Mouse (Mus musculus) heart, adult 2 months (tissue): Measurements from ENCODE around the gene Phospho1. TPM values are rescaled to one million over a fixed set of nuclear protein-coding genes. Genes with fewer than 3 reads are reported as not detected.

Source experiments
- DNase-seq, 2 experiments: peaks; one replicate each; pipeline ENCODE4 v3.0.0; 2021
- H3K27ac ChIP-seq: fragments of 200-600 bp; 2 replicates; pipeline ENCODE4 v1.8.1; 2022
- H3K27me3 ChIP-seq: fragments of 200-500 bp; 2 replicates; pipeline ENCODE4 v1.6.1; 2012; ENCODE audit warnings: mild to moderate bottlenecking, low read length, inconsistent platforms, mixed read lengths; ENCODE audit not compliant: control insufficient read depth, insufficient read depth
- H3K36me3 ChIP-seq: fragments of 200-500 bp; 2 replicates; pipeline ENCODE4 v1.6.1; 2012; ENCODE audit warnings: low read length, inconsistent platforms; ENCODE audit not compliant: control insufficient read depth, insufficient read depth
- H3K4me1 ChIP-seq: fragments of 200-500 bp; 2 replicates; pipeline ENCODE4 v1.6.1; 2011; ENCODE audit warnings: low read length; ENCODE audit not compliant: control insufficient read depth, insufficient read depth
- H3K4me3 ChIP-seq: fragments of 200-600 bp; 2 replicates; pipeline ENCODE4 v1.8.1; 2022
- H3K79me2 ChIP-seq: fragments of 200-500 bp; replicated peaks from 2 replicates; pipeline ENCODE4 v1.6.1; 2012; ENCODE audit warnings: mild to moderate bottlenecking, inconsistent platforms, low read length, moderate library complexity, mixed read lengths; ENCODE audit not compliant: control insufficient read depth, insufficient read depth
- H3K9ac ChIP-seq: fragments of 200-500 bp; 2 replicates; pipeline ENCODE4 v1.6.1; 2012; ENCODE audit warnings: low read depth, mild to moderate bottlenecking, control low read depth, inconsistent platforms, low read length, mixed read lengths
- CTCF ChIP-seq: fragments of 200-600 bp; IDR thresholded peaks from 2 replicates; pipeline ENCODE4 v1.8.1; 2022; ENCODE audit warnings: antibody characterized with exemption, mild to moderate bottlenecking, moderate library complexity
- EP300 ChIP-seq: fragments of 200-500 bp; IDR thresholded peaks from 2 replicates; pipeline ENCODE4 v1.6.1; 2011; ENCODE audit warnings: low read depth, low read length, control low read depth; ENCODE audit not compliant: insufficient read depth
- POLR2A ChIP-seq: fragments of 200-500 bp; IDR thresholded peaks from 2 replicates; pipeline ENCODE4 v1.6.1; 2011; ENCODE audit warnings: mild to moderate bottlenecking, low read depth, low read length, control low read depth; ENCODE audit not compliant: insufficient read depth
- WGBS: fragments of 180-500 bp; shearing (Covaris S2); methylation state at CpG from one replicate; pipeline ENCODE4 v1.1.7; 2018; 5-methylcytosine and 5-hydroxymethylcytosine counted together
- intact Hi-C: fragments of 180-260 bp; cut with DNase I; formaldehyde crosslinking; loops from one replicate; pipeline ENCODE4 v1.15.1; 2025
- polyA plus RNA-seq: library from polyadenylated mRNA; depleted of rRNA; stranded (reverse); fragments of >200 nt; gene quantifications from 2 replicates; pipeline ENCODE4 v1.2.3, GENCODE M21; 2012
- total RNA-seq, 2 experiments: library from RNA; stranded (reverse); gene quantifications; 2 replicates each; pipeline ENCODE4 v1.2.3; 2021

Gene Phospho1
- total and polyA plus RNA-seq, 3 experiments = 181 to 244 (median 206) TPM

- Histone ChIP-seq H3K9ac (peak overlapping the region; percentile 81), H3K27ac (peak overlapping the region; percentile 85), H3K4me1 (peaks cover 25% of the 10 kb centered on the region), H3K79me2 (no peaks in the 10 kb centered on the region; the same call in 1 of the 2 replicates), H3K4me3 (peak overlapping the region; percentile 67), H3K27me3 (no peaks in the 10 kb centered on the region), H3K36me3 (no peaks in the 10 kb centered on the region)
- TF ChIP-seq POLR2A = no peak
- no peak for TF ChIP-seq EP300
- TF ChIP-seq CTCF = no peak
- peak in 1 of 2 experiments; percentile 36 for DNase-seq
- 48% methylated on average over 10 of the region's 10 CpGs for WGBS
- intact Hi-C loops = no loop called here
These were observed 17.2 kb downstream of the Phospho1 start for GRCm38 (mm10) chr11:95841498-95841830.

GRCm38 (mm10) chr11:95842074-95842681, 17.9 kb downstream of the Phospho1 start, which contains the start of gene Abi3:
Gene Abi3 (minus strand): TSS chr11:95842476.
- WGBS = 15% methylated on average over 11 of the region's 11 CpGs
- intact Hi-C loops = no loop called here
- no peaks in the 10 kb centered on the region for H3K36me3 ChIP-seq
- TF ChIP-seq POLR2A (peak; percentile 91), CTCF (no peak), EP300 (0 out of 2 replicates have a peak, but pooled peaks have one; percentile 13)
- H3K4me3 ChIP-seq = peak within 1 kb of the TSS; percentile 67
- H3K4me1 ChIP-seq = peaks cover 20% of the 10 kb centered on the region
- peak within 1 kb of the TSS; percentile 81 for H3K9ac ChIP-seq
- DNase-seq = peak; percentile 72 to 82
- no peaks in the 10 kb centered on the region; the same call in 1 of the 2 replicates for H3K79me2 ChIP-seq
- peak within 1 kb of the TSS; percentile 85 for H3K27ac ChIP-seq
- no peaks in the 10 kb centered on the region for H3K27me3 ChIP-seq

- WGBS = 37% methylated on average over 5 of the region's 5 CpGs
- Histone ChIP-seq H3K4me1 (peaks cover 16% of the 10 kb centered on the region), H3K27me3 (no peaks in the 10 kb centered on the region), H3K4me3 (peak overlapping the region; percentile 67), H3K9ac (peak overlapping the region; percentile 54), H3K79me2 (no peaks in the 10 kb centered on the region; the same call in 1 of the 2 replicates), H3K27ac (peak overlapping the region; percentile 85), H3K36me3 (no peaks in the 10 kb centered on the region)
- no peak for DNase-seq
- TF ChIP-seq POLR2A (0 out of 2 replicates have a peak, but pooled peaks have one; percentile 22), CTCF (no peak)
- intact Hi-C loops = no loop called here
These were observed 18.7 kb downstream of the Phospho1 start for GRCm38 (mm10) chr11:95842953-95843352.

- 48% methylated on average over 6 of the region's 6 CpGs for WGBS
- intact Hi-C loops = no loop called here
- DNase-seq = peak in 1 of 2 experiments; percentile 40
- Histone ChIP-seq H3K79me2 (no peaks in the 10 kb centered on the region; the same call in 1 of the 2 replicates), H3K36me3 (no peaks in the 10 kb centered on the region), H3K4me1 (peaks cover 12% of the 10 kb centered on the region), H3K27ac (peak overlapping the region; percentile 85), H3K4me3 (peak overlapping the region; percentile 67), H3K9ac (peak overlapping the region; percentile 54), H3K27me3 (no peaks in the 10 kb centered on the region)
- no peak for TF ChIP-seq POLR2A
- TF ChIP-seq CTCF = no peak
- no peak for TF ChIP-seq EP300
These were observed 19.2 kb downstream of the Phospho1 start for GRCm38 (mm10) chr11:95843421-95843950.

GRCm38 (mm10) chr11:95844935-95845334, 20.6 kb downstream of the Phospho1 start:
- no peaks in the 10 kb centered on the region for H3K36me3 ChIP-seq
- no peaks in the 10 kb centered on the region; the same call in 1 of the 2 replicates for H3K79me2 ChIP-seq
- DNase-seq = no peak
- no peak for TF ChIP-seq EP300
- H3K9ac ChIP-seq = no peak overlapping the region
- peaks cover 8% of the 10 kb centered on the region for H3K4me1 ChIP-seq
- 46% methylated on average over 4 of the region's 4 CpGs for WGBS
- H3K27ac ChIP-seq = peak overlapping the region; percentile 17; the same call in 1 of the 2 replicates
- no peak overlapping the region for H3K4me3 ChIP-seq
- no peaks in the 10 kb centered on the region for H3K27me3 ChIP-seq
- intact Hi-C loops = no loop called here

- H3K36me3 ChIP-seq = no peaks in the 10 kb centered on the region
- TF ChIP-seq POLR2A = no peak
- TF ChIP-seq EP300 = no peak
- no peak for TF ChIP-seq CTCF
- H3K27ac ChIP-seq = no peak overlapping the region
- H3K27me3 ChIP-seq = no peaks in the 10 kb centered on the region
- 84% methylated on average over 2 of the region's 2 CpGs for WGBS
- no peak for DNase-seq
- H3K9ac ChIP-seq = no peak overlapping the region
- H3K4me1 ChIP-seq = no peaks in the 10 kb centered on the region
- H3K79me2 ChIP-seq = no peaks in the 10 kb centered on the region
- no peak overlapping the region for H3K4me3 ChIP-seq
- intact Hi-C loops = no loop called here
These were observed 26.6 kb downstream of the Phospho1 start for GRCm38 (mm10) chr11:95850898-95851297.
